Mouse (Mus musculus) MEL (cell line): ENCODE data around the gene Ccdc187.

Experiments used
- BHLHE40 ChIP-seq: IDR thresholded peaks from 2 replicates; pipeline ENCODE4 v1.6.1; 2012; ENCODE audit warnings: low read depth, mild to moderate bottlenecking, inconsistent platforms, low read length, improper control_type of control experiment, borderline replicate concordance
- CTCF ChIP-seq, 3 experiments: IDR thresholded peaks in 2 of 3; conservative IDR thresholded peaks in 1 of 3; 2 replicates each; pipeline ENCODE4 v1.5.1; 2011 to 2012; ENCODE audit warnings: low read length in 3 of 3, low read depth in 2 of 3, mild to moderate bottlenecking in 2 of 3, improper control_type of control experiment in 1 of 3, inconsistent platforms in 1 of 3, mixed read lengths in 1 of 3, moderate library complexity in 1 of 3; ENCODE audit not compliant: control insufficient read depth in 1 of 3, insufficient read depth in 1 of 3, poor library complexity in 1 of 3, severe bottlenecking in 1 of 3
- ELF1 ChIP-seq: IDR thresholded peaks from 2 replicates; pipeline ENCODE4 v1.6.1; 2014; ENCODE audit warnings: low read depth, mild to moderate bottlenecking, inconsistent platforms, low read length, improper control_type of control experiment, moderate library complexity
- EP300 ChIP-seq, 2 experiments: IDR thresholded peaks; 2 replicates each; pipeline ENCODE4 v1.6.1; 2011; ENCODE audit warnings: improper control_type of control experiment in 2 of 2, low read length in 2 of 2, low read depth in 1 of 2, mild to moderate bottlenecking in 1 of 2
- GATA1 ChIP-seq: IDR thresholded peaks from 2 replicates; pipeline ENCODE4 v1.6.1; 2011; ENCODE audit warnings: low read depth, low read length, improper control_type of control experiment
- HCFC1 ChIP-seq: IDR thresholded peaks from 2 replicates; pipeline ENCODE4 v1.6.1; 2012; ENCODE audit warnings: low read depth, mild to moderate bottlenecking, inconsistent platforms, low read length, improper control_type of control experiment, moderate library complexity
- POLR2AphosphoS2 ChIP-seq: IDR thresholded peaks from 2 replicates; pipeline ENCODE4 v1.6.1; 2011; ENCODE audit warnings: low read length, improper control_type of control experiment
- POLR2AphosphoS5 ChIP-seq: IDR thresholded peaks from 2 replicates; pipeline ENCODE4 v1.6.1; 2012; ENCODE audit warnings: low read depth, borderline replicate concordance, mild to moderate bottlenecking, inconsistent platforms, low read length, moderate library complexity, mixed read lengths
- SIN3A ChIP-seq: IDR thresholded peaks from 2 replicates; pipeline ENCODE4 v1.6.1; 2012; ENCODE audit warnings: low read length, improper control_type of control experiment, inconsistent platforms
- TAL1 ChIP-seq: IDR thresholded peaks from 2 replicates; pipeline ENCODE4 v1.6.1; 2012; ENCODE audit warnings: mild to moderate bottlenecking, inconsistent platforms, low read length, moderate library complexity, mixed read lengths
- USF1 ChIP-seq: IDR thresholded peaks from 2 replicates; pipeline ENCODE4 v1.6.1; 2014; ENCODE audit warnings: low read depth, mild to moderate bottlenecking, inconsistent platforms, low read length, improper control_type of control experiment, moderate library complexity

GRCm38 (mm10) chr2:26329402-26329801 lies 35.0 kb upstream of the Ccdc187 start:
- TF ChIP-seq POLR2AphosphoS2 (no peak), SIN3A (no peak), EP300 (IDR thresholded peaks at IDR 0.05; ENCODE audit: low read depth in 1 of 2, low read length in 2 of 2) (no peak), HCFC1 (no peak), CTCF (IDR thresholded peaks at IDR 0.05 in 2 of 3, conservative IDR thresholded peaks at IDR 0.05 in 1 of 3; ENCODE audit: control insufficient read depth in 1 of 3, insufficient read depth in 1 of 3, low read depth in 2 of 3, low read length in 3 of 3, poor library complexity in 1 of 3, severe bottlenecking in 1 of 3) (no peak), TAL1 (no peak), BHLHE40 (no peak), POLR2AphosphoS5 (no peak), ELF1 (no peak), USF1 (no peak), GATA1 (no peak)
